Mouse (Mus musculus): ENCODE measurements around the gene Ppia.
A peak's percentile ranks its signal among the peaks of the same experiment; 100 is the strongest.
"Not testable (repeated sequence)": the region's sequence is repeated elsewhere in the genome, so short reads cannot be mapped to it uniquely, and the experiment has no call there.

Ppia gene

GRCm38 (mm10) chr11:6404699-6405566 is 10.3 kb upstream of the Ppia start:
- DNase-seq: peak; percentile 66

DNA sequence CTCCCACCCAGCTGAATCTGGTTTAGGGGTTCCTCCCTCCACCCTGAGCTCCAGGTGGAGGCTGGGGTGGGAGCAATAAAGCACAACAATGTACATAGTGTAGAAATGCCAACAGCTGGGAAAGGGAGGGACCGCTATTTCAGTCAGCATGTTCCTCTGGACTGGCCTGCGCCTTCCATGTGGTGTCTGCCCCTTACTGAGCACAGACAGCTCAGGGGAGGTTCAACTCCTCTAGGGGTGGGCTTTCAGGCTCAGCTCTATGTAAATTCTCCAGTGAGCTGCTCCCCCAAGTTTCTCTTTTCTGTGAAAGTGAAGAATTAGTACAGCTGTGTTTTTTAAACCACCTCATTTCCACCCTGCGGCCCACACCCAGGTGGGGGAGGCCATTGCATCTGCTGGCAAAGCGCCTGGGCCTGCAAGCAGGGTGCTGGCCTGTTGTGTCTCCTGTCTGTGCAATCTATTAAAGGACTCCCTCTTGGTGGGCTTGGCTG is 9.6 kb upstream of the Ppia start:
- peak; percentile 68 for DNase-seq

DNA sequence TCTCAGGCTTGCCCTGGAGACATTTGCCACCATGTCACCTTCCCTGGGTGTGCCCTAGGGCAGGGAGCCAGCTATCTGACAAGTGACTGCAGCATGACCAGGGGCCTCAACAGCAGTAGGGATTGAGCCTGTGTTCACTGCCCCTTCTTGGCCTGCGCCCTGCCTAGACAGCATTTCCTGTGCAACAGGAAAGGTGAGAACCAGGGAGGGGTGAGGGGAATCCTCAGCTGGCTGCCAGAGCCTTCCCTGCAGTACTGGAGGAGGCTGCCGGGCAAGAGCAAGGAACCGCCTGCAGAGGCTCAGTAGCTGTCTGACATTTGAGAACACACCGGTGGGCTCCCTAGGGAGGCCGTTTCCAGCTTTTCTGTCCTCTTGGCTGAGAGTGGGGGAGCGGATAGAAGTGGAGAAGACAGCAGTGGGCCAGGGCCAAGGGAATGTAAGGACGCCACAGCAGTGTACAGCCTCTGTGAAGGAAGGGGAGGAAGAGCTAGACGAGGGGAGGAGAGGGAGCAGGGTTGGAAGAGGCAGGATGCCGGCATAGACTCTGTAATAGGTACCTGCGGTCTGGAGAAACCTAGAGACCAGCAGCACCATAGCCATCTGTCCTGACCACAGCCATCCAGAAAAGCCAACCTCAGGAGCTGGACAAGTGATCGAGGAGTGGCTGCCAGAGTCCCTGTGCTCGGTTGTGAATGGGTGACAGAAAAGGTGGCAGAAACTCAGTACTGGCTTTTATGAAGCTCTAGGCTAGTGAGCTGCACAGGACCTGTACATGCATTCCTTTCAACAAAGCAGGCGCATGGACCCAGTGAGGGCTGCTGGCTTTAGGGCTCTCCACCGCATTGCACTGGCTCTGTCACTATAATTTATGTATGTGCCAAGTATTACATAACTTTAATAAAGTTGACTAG is 8.7 kb upstream of the Ppia start:
- DNase-seq: peak; percentile 82

DNA sequence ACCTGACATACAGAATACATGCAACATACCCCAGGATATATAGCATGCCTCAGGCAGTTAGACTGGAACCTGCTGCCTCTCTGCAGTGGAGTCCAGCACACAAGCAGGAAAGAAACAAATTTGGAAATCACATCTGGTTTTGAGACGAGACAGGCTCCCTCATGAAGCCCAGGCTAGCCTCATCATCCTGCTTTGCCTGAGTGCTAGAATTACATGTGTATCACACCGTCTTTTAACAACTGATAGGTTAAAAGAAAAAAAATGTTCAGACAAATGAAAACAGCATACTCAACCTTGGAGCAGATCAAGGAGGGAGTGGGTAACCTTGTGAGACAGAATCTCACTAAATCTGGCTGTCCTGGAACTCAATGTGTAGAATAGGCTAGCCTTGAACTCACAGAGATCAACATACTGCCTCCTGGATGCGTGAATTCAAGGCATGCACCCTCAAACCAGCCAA is 8.1 kb upstream of the Ppia start:
- no peak for DNase-seq

GRCm38 (mm10) chr11:6410050-6410602 is 5.1 kb upstream of the Ppia start:
- DNase-seq: no peak

DNA sequence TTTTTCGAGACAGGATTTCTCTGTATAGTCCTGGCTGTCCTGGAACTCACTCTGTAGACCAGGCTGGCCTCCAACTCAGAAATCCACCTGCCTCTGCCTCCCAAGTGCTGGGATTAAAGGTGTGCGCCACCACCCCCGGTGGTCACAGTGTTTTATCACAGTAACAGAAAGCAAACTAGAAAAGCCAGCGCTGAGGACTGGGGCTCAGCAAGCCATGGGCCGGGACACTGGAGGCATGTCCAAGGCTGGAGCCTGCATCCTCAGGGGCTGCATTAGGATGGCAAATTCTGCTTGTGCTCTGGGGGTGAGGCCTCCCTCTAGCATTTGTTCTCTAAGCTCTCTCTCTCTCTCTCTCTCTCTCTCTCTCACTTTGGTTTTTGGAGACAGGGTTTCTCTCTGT is 4.5 kb upstream of the Ppia start:
- not testable (repeated sequence) for DNase-seq

- DNase-seq: peak; percentile 80
Observed at GRCm38 (mm10) chr11:6411684-6412083, 3.6 kb upstream of the Ppia start.

DNA sequence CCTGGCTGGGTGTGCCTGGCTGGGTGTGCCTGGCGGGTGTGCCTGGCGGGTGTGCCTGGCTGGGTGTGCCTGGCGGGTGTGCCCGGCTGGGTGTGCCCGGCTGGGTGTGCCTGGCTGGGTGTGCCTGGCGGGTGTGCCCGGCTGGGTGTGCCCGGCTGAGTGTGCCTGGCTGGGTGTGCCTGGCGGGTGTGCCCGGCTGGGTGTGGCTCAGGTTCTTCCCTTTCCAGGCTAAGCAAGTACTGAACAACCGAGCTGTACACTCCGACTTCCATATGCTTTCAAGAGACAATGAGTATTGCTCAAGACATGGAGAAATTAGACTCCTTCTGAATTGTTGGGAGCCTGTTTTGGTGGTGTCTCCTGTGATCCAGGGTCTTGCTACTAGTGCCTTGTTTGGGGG is 2.0 kb upstream of the Ppia start:
- DNase-seq: no peak

DNA sequence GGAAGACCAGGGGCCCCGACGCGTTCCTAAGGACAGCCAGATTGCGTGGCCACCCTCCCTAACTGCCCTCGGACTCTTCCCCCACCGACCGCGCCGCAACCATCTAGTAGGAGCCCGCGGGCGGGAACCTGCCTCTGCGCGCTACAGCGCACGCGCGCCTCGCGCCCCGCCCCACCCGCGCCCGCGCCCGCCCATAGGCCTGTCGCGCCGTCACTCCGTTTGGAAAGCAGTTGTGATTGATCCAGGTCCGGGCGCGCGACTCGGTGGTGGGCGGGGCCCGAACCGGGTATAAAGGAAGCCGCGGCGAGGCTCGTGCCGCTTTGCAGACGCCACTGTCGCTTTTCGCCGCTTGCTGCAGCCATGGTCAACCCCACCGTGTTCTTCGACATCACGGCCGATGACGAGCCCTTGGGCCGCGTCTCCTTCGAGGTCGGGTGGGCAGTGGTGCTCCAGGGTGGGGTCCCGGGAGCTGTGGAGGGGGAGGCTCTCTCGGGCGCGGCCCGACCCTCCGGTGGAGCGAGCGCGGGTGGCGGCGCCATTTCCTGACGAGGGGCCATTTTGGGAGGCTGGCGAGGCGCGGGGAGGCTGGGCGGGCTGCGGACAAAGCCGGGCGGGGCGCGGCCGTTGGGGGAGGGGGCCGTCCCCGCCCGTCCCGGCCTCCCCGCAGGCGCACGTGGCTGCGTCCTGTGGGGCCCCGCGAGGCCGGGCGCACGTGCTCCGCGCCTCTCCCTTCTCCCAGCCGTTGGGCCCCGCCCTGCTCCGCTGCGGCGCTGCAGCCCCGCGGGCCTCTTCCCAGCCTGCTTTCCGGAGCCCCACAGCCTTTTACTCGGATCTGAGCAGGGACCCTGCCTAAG is 535 bp downstream of the Ppia start:
- DNase-seq: peak; percentile 98

- DNase-seq: peak; percentile 87
Observed at GRCm38 (mm10) chr11:6416405-6417034, 1.3 kb downstream of the Ppia start.

GRCm38 (mm10) chr11:6417069-6417468 is 1.8 kb downstream of the Ppia start:
- DNase-seq: peak; percentile 27

DNA sequence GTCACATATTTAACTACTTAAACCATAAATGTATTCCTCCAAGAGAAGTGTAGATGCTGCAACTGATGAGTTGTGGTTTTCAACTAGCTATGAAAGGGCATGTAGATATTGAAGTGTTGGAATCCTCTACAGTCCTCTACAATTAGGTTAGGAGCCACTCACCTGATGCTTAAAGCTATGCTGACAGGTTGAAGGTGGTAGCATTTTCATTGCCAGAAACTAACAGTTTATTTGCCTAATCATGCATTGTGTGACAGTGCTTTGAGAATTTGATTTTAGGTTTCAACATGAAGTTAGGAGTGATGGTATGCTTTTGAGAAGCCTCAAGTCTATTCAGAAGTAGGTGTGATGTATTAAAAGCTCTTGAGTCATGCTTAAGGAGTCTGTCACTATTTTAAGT is 2.2 kb downstream of the Ppia start:
- DNase-seq: no peak

DNA sequence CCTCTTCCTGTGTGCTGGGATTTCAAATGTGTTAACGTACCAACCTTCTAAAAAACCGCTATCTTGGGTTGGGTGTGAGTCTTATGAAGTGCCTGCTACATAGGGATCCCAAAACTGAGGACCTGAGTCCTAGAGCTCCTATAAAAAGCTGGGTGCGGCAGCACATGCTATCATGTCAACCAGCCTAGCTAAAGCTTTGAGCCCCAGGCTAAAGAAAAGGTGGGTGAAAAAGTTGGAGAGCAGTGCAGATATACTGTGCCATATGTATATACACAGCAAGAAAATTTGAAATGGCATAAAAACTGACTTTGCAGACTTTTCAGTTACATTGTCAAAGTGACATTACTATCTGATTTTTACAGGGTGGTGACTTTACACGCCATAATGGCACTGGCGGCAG is 3.5 kb downstream of the Ppia start:
- no peak for DNase-seq

- not testable (repeated sequence) for DNase-seq
Observed at GRCm38 (mm10) chr11:6419156-6419555, 3.9 kb downstream of the Ppia start.

- no peak for DNase-seq
Observed at GRCm38 (mm10) chr11:6420283-6420703, 5.0 kb downstream of the Ppia start.

DNA sequence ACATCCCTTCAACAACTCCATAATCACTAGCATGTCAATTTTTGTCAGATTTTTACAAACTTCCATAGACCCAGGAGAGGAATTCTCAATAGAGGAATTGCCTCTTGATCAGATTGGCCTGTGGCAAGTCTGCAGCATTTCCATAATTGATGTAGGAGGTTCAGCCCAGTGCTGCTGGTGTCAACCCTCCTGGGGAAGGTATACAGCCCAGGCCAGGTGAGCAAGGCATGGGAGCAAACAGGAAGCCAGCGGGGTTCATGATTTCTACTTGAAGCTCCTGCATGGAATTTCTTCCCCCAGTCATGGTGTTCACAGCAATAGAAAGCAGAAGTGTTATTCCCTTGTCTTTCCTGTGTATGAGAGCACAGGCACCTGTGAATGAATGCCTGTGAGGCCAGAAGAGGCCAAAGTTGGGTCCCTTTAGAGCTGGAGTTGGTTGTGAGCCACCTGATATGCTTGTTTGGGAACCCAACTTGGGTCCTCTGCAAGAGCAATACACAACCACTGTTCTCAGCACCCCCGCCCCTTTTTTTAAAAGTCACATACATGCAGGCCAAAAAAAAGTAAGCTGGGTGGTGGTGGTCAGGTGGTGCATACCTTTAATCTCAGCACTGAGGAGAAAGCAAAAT is 5.6 kb downstream of the Ppia start:
- DNase-seq: no peak

DNA sequence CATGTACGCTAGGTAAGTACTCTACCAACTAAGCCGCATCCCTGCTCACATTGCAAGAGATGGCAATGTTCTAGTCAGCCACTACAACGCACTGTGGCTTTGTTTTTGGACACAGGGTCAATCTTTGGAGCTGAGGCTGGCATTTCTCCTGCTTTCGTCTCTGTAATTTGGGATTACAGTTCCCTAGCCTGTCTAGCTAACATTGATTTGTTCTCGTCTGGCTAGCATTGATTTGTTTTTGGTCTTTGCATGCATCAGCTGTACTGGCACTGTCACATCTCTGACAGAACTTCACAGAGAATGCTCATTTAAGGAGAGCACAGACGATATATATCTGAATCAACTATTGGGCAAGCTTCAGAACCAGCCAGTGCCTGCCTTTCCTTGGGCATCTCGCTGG is 14.9 kb downstream of the Ppia start:
- no peak for DNase-seq

DNA sequence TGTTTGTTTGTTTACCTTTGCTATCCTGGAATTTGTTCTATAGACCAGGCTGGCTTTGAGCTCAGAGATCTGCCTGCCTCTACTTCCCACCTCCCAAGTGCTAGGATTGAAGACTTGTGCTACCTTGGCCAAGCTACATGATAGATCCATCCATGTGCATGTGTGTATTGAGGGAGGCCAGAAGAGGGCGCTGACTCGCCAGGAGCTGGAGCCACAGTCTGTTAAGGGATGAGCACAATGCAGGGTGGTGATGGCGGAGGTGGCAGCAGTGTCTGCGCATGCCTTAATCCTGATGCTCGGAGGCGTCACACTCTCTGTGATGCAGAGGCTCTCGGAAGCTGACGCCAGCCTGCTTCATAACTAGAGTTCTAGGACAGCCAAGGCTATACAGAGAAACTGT is 21.2 kb downstream of the Ppia start:
- no peak for DNase-seq

DNA sequence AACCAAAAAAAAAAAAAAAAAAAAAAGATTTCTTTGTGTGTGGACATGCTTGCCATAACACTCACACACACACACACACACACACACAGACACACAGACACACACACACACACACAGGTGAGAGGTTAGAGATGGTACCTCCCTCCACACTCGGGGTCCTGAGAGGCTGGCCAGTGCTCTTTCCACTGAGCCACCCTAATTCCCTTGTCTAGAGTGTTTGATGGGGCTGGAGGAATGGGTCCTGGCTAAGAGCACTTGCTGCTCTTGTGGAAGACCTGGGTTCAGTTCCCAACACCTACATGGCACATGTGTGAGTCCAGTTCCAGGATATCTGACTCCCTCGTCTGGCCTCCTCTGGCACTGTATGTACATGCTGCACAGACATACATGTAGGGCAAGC is 22.4 kb downstream of the Ppia start:
- no peak for DNase-seq

DNA sequence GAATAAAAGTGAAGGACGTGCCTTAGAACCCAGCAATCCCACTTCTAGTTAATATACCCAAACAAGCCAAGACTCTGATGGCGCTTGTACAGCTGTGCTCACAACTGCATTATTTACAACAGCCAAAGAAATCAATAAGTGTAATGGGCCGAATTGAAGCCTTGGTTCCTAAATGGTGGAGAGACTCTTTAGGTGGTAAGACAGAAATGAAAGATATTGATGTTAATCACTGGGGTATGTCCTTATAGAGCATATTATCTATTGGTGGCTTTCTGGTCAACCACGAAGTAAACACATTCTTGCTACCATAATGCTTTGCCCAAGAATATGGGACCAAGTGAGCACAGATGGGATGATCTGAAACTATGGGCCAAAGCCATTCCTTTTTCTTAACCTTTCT is 24.9 kb downstream of the Ppia start:
- DNase-seq: no peak

DNA sequence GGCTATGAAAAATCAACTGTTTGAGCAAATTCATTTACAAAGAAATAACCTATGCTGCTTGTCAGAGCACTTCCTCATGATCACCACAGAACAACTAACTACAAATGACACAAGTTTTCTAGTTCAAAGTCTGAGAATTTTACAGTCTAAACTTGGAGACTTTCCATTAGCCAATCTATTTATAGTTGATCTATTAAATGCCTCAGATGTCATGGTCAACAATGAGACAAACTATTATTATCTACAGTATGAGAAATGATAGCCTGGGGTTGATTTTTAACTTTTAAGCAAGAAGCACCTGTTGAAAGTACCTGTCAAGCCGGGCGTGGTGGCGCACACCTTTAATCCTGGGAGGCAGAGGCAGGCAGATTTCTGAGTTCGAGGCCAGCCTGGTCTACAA is 27.3 kb downstream of the Ppia start:
- DNase-seq: no peak
